Mouse (Mus musculus) T-helper 17 cell (primary cell): ENCODE results near the gene Tfr2.

Experiments
- in situ Hi-C, 2 experiments: fragments of 300-600 bp; cut with MboI, MseI; formaldehyde crosslinking; loops; 1 replicate in 1 of 2; 2 replicates in 1 of 2; pipeline ENCODE4 v1.15.1; 2025; ENCODE audit warnings: high pct_unique_total_duplicates in 2 of 2

Tfr2 gene

GRCm38 (mm10) chr5:137535318-137535717, 34.3 kb upstream of the Tfr2 start:
- in situ Hi-C loops: no loop called here

- in situ Hi-C loops: no loop called here
Observed at GRCm38 (mm10) chr5:137537461-137537860, 32.2 kb upstream of the Tfr2 start.

- in situ Hi-C loops: no loop called here
Observed at GRCm38 (mm10) chr5:137539291-137539801, 30.3 kb upstream of the Tfr2 start.

GRCm38 (mm10) chr5:137540991-137541390, 28.6 kb upstream of the Tfr2 start:
- in situ Hi-C loops: no loop called here

- in situ Hi-C loops: no loop called here
Observed at GRCm38 (mm10) chr5:137541768-137542540, 27.7 kb upstream of the Tfr2 start.

GRCm38 (mm10) chr5:137544926-137545325, 24.7 kb upstream of the Tfr2 start:
- in situ Hi-C loops: no loop called here

GRCm38 (mm10) chr5:137545596-137545995, 24.0 kb upstream of the Tfr2 start:
- in situ Hi-C loops: no loop called here

GRCm38 (mm10) chr5:137549840-137550239, 19.8 kb upstream of the Tfr2 start:
- in situ Hi-C loops: no loop called here

- in situ Hi-C loops: no loop called here
Observed at GRCm38 (mm10) chr5:137551119-137551518, 18.5 kb upstream of the Tfr2 start.

GRCm38 (mm10) chr5:137553000-137553399, 16.6 kb upstream of the Tfr2 start:
- in situ Hi-C loops: no loop called here

- in situ Hi-C loops: no loop called here
Observed at GRCm38 (mm10) chr5:137553411-137553837, 16.2 kb upstream of the Tfr2 start, which contains the start of gene Actl6b. Gene Actl6b, plus strand, starts transcription at chr5:137553517.

- in situ Hi-C loops: no loop called here
Observed at GRCm38 (mm10) chr5:137553898-137554297, 15.7 kb upstream of the Tfr2 start.

GRCm38 (mm10) chr5:137561556-137561955, 8.1 kb upstream of the Tfr2 start:
- in situ Hi-C loops: no loop called here

GRCm38 (mm10) chr5:137562965-137563364, 6.7 kb upstream of the Tfr2 start:
- in situ Hi-C loops: no loop called here

- in situ Hi-C loops: no loop called here
Observed at GRCm38 (mm10) chr5:137565744-137566143, 3.9 kb upstream of the Tfr2 start.

GRCm38 (mm10) chr5:137566416-137566815, 3.2 kb upstream of the Tfr2 start:
- in situ Hi-C loops: no loop called here

- in situ Hi-C loops: no loop called here
Observed at GRCm38 (mm10) chr5:137568223-137568798, 1.3 kb upstream of the Tfr2 start.

GRCm38 (mm10) chr5:137569031-137569430, 609 bp upstream of the Tfr2 start:
- in situ Hi-C loops: no loop called here

- in situ Hi-C loops: no loop called here
Observed at GRCm38 (mm10) chr5:137570181-137570580, 541 bp downstream of the Tfr2 start.

- in situ Hi-C loops: no loop called here
Observed at GRCm38 (mm10) chr5:137570691-137571586, 1.3 kb downstream of the Tfr2 start.

GRCm38 (mm10) chr5:137574470-137574901, 4.8 kb downstream of the Tfr2 start:
- in situ Hi-C loops: no loop called here

GRCm38 (mm10) chr5:137580246-137580645, 10.6 kb downstream of the Tfr2 start:
- in situ Hi-C loops: no loop called here
